Mouse (Mus musculus): ENCODE measurements around the gene Ccdc43. TPM values are rescaled to one million over a fixed set of nuclear protein-coding genes. Genes with fewer than 3 reads are reported as not detected.

The Ccdc43 gene
- polyA plus RNA-seq (2012; rRNA removed): 23.4 and 23.6 TPM in 2 replicates

DNA sequence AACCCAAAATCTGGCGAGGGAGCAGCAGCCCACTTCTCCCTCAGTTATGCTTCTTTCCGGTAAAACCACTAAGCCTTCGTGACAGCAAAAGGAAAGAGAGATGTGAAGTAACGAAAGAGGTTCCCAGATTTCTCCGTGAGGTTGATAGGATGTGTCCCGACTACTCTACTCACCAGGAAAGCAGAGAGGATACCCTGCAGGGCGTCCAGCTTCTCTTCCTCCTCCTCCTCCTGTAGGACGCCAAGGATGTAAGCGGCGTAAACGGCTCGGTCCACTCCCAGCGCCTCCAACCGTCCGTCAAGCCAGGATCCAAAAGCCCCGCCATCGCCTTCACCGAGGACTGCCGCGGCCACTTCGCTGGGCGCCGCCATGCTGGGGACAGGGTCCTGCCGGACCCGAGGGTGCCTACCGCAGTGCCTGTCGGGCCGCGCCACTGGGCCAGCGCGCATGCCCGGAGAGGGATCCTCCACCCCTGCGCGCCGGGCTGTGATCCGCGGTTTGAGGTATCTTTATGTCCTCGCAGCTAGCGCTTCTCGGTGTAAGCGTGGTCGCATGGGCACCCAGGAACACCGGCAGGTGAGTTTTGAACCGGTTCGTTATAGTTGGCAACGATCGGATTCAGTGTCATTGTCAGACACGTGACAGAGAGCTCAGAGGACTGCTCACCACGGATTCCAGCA, at the start of gene Ccdc43:
Gene Ccdc43 (minus strand): TSS at position 445 of the 680 bp plus-strand sequence.

DNA sequence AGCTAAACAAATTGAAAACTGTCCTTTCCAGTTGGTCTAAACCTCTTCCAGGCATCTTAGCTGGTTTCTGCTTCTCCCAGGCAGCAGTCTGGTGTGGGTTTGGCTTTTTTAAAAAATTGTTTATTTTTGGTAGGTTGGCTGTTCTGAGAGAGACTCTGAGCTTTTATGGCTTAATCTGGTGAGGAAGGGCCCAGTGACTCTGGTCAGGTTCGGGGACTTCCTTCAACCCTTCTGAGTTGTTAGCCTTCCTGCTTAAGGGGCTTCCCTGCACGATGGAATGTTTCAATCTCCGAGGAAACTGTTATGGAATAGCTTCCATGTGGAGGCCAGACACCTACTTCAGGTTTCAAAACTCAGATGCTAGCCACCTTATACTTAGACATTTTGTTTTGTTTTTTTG, 34.2 kb downstream of the Ccdc43 start, which contains the start of gene Meioc:
Gene Meioc (plus strand): TSS at position 301 of the 400 bp plus-strand sequence.

Other genes with a start within 250 kb of the Ccdc43 start
- 4.2 and 6.0 TPM in 2 replicates for gene Itga2b, start 227.7 kb downstream of the Ccdc43 start, polyA plus RNA-seq (2012; rRNA removed)
- 49.6 and 50.5 TPM in 2 replicates for gene Gpatch8, start 141.4 kb downstream of the Ccdc43 start, polyA plus RNA-seq (2012; rRNA removed)
- gene Gm11627, start 118.3 kb downstream of the Ccdc43 start, polyA plus RNA-seq (2012; rRNA removed): 5.8 and 6.1 TPM in 2 replicates
- 49.9 and 54.8 TPM in 2 replicates for gene Fzd2, start 93.4 kb downstream of the Ccdc43 start, polyA plus RNA-seq (2012; rRNA removed)
- 0.06 and 0.19 TPM in 2 replicates for gene Meioc, start 34.1 kb downstream of the Ccdc43 start, polyA plus RNA-seq (2012; rRNA removed)
- gene Adam11, start 63.7 kb upstream of the Ccdc43 start, polyA plus RNA-seq (2012; rRNA removed): 45.3 and 56.2 TPM in 2 replicates
- 62.0 and 72.9 TPM in 2 replicates for gene Gjc1, start 121.9 kb upstream of the Ccdc43 start, polyA plus RNA-seq (2012; rRNA removed)
- 2.6 and 2.7 TPM in 2 replicates for gene Higd1b, start 138.1 kb upstream of the Ccdc43 start, polyA plus RNA-seq (2012; rRNA removed)
- gene Eftud2, start 183.2 kb upstream of the Ccdc43 start, polyA plus RNA-seq (2012; rRNA removed): 102 and 110 TPM in 2 replicates
- 1.0 and 1.1 TPM in 2 replicates for gene Ccdc103, start 183.4 kb upstream of the Ccdc43 start, polyA plus RNA-seq (2012; rRNA removed)
- 0.08 TPM in 1 of 2 replicates, not detected in the other for gene Fam187a, start 187.4 kb upstream of the Ccdc43 start, polyA plus RNA-seq (2012; rRNA removed)
- gene Gfap, start 203.1 kb upstream of the Ccdc43 start, polyA plus RNA-seq (2012; rRNA removed): 0.38 and 0.66 TPM in 2 replicates
- gene Kif18b, start 227.3 kb upstream of the Ccdc43 start, polyA plus RNA-seq (2012; rRNA removed): 13.8 and 16.8 TPM in 2 replicates
- 8.8 and 12.1 TPM in 2 replicates for gene C1ql1, start 248.9 kb upstream of the Ccdc43 start, polyA plus RNA-seq (2012; rRNA removed)

All from central nervous system, embryonic 14 days (tissue).